Mouse (Mus musculus): Measurements from ENCODE around the gene Gimap8.

GRCm38 (mm10) chr6:48647611-48648010 is 577 bp downstream of the Gimap8 start:
- TF ChIP-seq CTCF (IDR thresholded peaks at IDR 0.05 in 2 of 3, conservative IDR thresholded peaks at IDR 0.05 in 1 of 3; ENCODE audit: control insufficient read depth in 1 of 3, insufficient read depth in 1 of 3, low read depth in 2 of 3, low read length in 3 of 3, poor library complexity in 1 of 3, severe bottlenecking in 1 of 3) (no peak), EP300 (IDR thresholded peaks at IDR 0.05; ENCODE audit: low read depth in 1 of 2, low read length in 2 of 2) (no peak), POLR2A (IDR thresholded peaks at IDR 0.05; ENCODE audit: control insufficient read depth in 1 of 2, insufficient read depth in 1 of 2, low read depth in 1 of 2, low read length in 2 of 2, poor library complexity in 1 of 2) (no peak)
